Mouse (Mus musculus) adipocyte (in vitro differentiated cells): ENCODE data around the gene Srsf2.
A peak's percentile ranks its signal among the peaks of the same experiment; 100 is the strongest.
"Not testable (repeated sequence)": the region's sequence is repeated elsewhere in the genome, so short reads cannot be mapped to it uniquely, and the experiment has no call there.

Experiments used
- DNase-seq: peaks from one replicate; pipeline ENCODE4 v3.0.0-alpha.2; 2016; ENCODE audit warnings: low spot score

The Srsf2 gene

GRCm38 (mm10) chr11:116827534-116828165 is 25.2 kb downstream of the Srsf2 start, which contains the start of gene Mxra7:
Mxra7 (minus strand) TSS chr11:116828046.
- peak; percentile 67 for DNase-seq

- no peak for DNase-seq
These were observed 26.1 kb downstream of the Srsf2 start for GRCm38 (mm10) chr11:116826550-116827504.

- no peak for DNase-seq
These were observed 27.7 kb downstream of the Srsf2 start for GRCm38 (mm10) chr11:116825230-116825629.

- not testable (repeated sequence) for DNase-seq
These were observed 29.0 kb downstream of the Srsf2 start for GRCm38 (mm10) chr11:116823885-116824284.

- no peak for DNase-seq
These were observed 29.6 kb downstream of the Srsf2 start for GRCm38 (mm10) chr11:116823255-116823654.

- DNase-seq, result no peak
These were observed 30.3 kb downstream of the Srsf2 start for GRCm38 (mm10) chr11:116822626-116823025.

- DNase-seq, result peak; percentile 55
These were observed 30.7 kb downstream of the Srsf2 start for GRCm38 (mm10) chr11:116822215-116822614.

GRCm38 (mm10) chr11:116821057-116821940 is 31.6 kb downstream of the Srsf2 start:
- DNase-seq, result no peak

- peak; percentile 63 for DNase-seq
These were observed 32.8 kb downstream of the Srsf2 start for GRCm38 (mm10) chr11:116819932-116820593.

- no peak for DNase-seq
These were observed 34.2 kb downstream of the Srsf2 start for GRCm38 (mm10) chr11:116818722-116819121.

GRCm38 (mm10) chr11:116817567-116817966 is 35.3 kb downstream of the Srsf2 start:
- no peak for DNase-seq

GRCm38 (mm10) chr11:116816769-116817168 is 36.1 kb downstream of the Srsf2 start:
- peak; percentile 85 for DNase-seq

- DNase-seq, result peak; percentile 71
These were observed 37.9 kb downstream of the Srsf2 start for GRCm38 (mm10) chr11:116814884-116815415.

GRCm38 (mm10) chr11:116814076-116814883 is 38.6 kb downstream of the Srsf2 start:
- DNase-seq, result no peak

- DNase-seq, result no peak
These were observed 39.3 kb downstream of the Srsf2 start for GRCm38 (mm10) chr11:116813610-116814009.

- DNase-seq, result no peak
These were observed 39.9 kb downstream of the Srsf2 start for GRCm38 (mm10) chr11:116812793-116813529.

- DNase-seq, result no peak
These were observed 41.7 kb downstream of the Srsf2 start for GRCm38 (mm10) chr11:116810983-116811901.

GRCm38 (mm10) chr11:116810528-116810927 is 42.4 kb downstream of the Srsf2 start:
- DNase-seq, result no peak
